Mouse (Mus musculus) hindbrain, embryonic 14.5 days (tissue): ENCODE results near the gene 4930426L09Rik. TPM values are rescaled to one million over a fixed set of nuclear protein-coding genes. Genes with fewer than 3 reads are reported as not detected.

Experiments used
- ATAC-seq: fragments of 200-750 bp; cut with Nextera tagmentation; 2 replicates; pipeline ENCODE4 v1.8.0; 2017; ENCODE audit warnings: moderate number of reproducible peaks, mild to moderate bottlenecking, moderate TSS enrichment, moderate library complexity; ENCODE audit not compliant: low FRiP score
- DNase-seq: peaks from one replicate; pipeline ENCODE4 v3.0.0-alpha.2; 2015; ENCODE audit warnings: low spot score
- H3K27ac ChIP-seq: fragments of 300-500 bp; sonication (generic); 2 replicates; pipeline ENCODE4 v1.5.1; 2014; ENCODE audit warnings: mild to moderate bottlenecking, moderate library complexity
- H3K27me3 ChIP-seq: fragments of 300-500 bp; sonication (generic); 2 replicates; pipeline ENCODE4 v1.6.1; 2014; ENCODE audit warnings: mild to moderate bottlenecking, low read length, mixed read lengths; ENCODE audit not compliant: control insufficient read depth, insufficient read depth
- H3K36me3 ChIP-seq: fragments of 300-500 bp; sonication (generic); replicated peaks from 2 replicates; pipeline ENCODE4 v1.6.1; 2014; ENCODE audit not compliant: control insufficient read depth, insufficient read depth
- H3K4me1 ChIP-seq: fragments of 300-500 bp; sonication (generic); replicated peaks from 2 replicates; pipeline ENCODE4 v1.6.1; 2014; ENCODE audit warnings: antibody characterized with exemption, low read length, mixed read lengths; ENCODE audit not compliant: control insufficient read depth, insufficient read depth
- H3K4me2 ChIP-seq: fragments of 300-500 bp; sonication (generic); replicated peaks from 2 replicates; pipeline ENCODE4 v1.6.1; 2014; ENCODE audit warnings: mild to moderate bottlenecking, moderate library complexity
- H3K4me3 ChIP-seq: fragments of 300-500 bp; sonication (generic); replicated peaks from 2 replicates; pipeline ENCODE4 v1.5.1; 2014; ENCODE audit warnings: mild to moderate bottlenecking, low read length
- H3K9ac ChIP-seq: fragments of 300-500 bp; sonication (generic); 2 replicates; pipeline ENCODE4 v1.6.1; 2014
- H3K9me3 ChIP-seq: fragments of 300-500 bp; sonication (generic); 2 replicates; pipeline ENCODE4 v1.6.1; 2016; ENCODE audit warnings: low read length; ENCODE audit not compliant: control insufficient read depth
- WGBS: fragments of 180-500 bp; shearing (Covaris S2); extraction: QIAGEN DNeasy Blood & Tissue Kit; methylation state at CpG from one replicate; pipeline ENCODE4 v1.1.7; 2014; 5-methylcytosine and 5-hydroxymethylcytosine counted together
- polyA plus RNA-seq: library from polyadenylated mRNA; unstranded; fragments of >200 nt; fragmentation: Nextera tagmentation; extraction: Ambion mirVana; gene quantifications from 2 replicates; pipeline ENCODE4 v1.2.1, GENCODE M21; 2014

Gene 4930426L09Rik
- polyA plus RNA-seq, 1 experiment from 2014 or later, result 0.74 TPM

GRCm38 (mm10) chr2:18979046-18979445, 19.1 kb upstream of the 4930426L09Rik start:
- no peak overlapping the region for H3K27ac ChIP-seq
- whole genome bisulfite sequencing, result 87% methylated on average over 4 of the region's 4 CpGs
- H3K4me2 ChIP-seq, result no peak overlapping the region

GRCm38 (mm10) chr2:18979675-18980074, 18.5 kb upstream of the 4930426L09Rik start:
- Histone ChIP-seq H3K27ac (no peak overlapping the region), H3K27me3 (no peaks in the 10 kb centered on the region), H3K9me3 (no peaks in the 10 kb centered on the region), H3K4me2 (no peak overlapping the region), H3K36me3 (no peaks in the 10 kb centered on the region), H3K4me1 (no peaks in the 10 kb centered on the region), H3K4me3 (no peak overlapping the region), H3K9ac (no peak overlapping the region)
- 64% methylated on average over 7 of the region's 7 CpGs for whole genome bisulfite sequencing
- no peak for ATAC-seq
- no peak for DNase-seq

More at GRCm38 (mm10) chr2:18979046-18979445, 19.1 kb upstream of the 4930426L09Rik start:
- no peak overlapping the region for H3K4me3 ChIP-seq
- H3K9ac ChIP-seq, result no peak overlapping the region
- ATAC-seq (no peak), DNase-seq (no peak)
- no peaks in the 10 kb centered on the region for H3K9me3 ChIP-seq
- no peaks in the 10 kb centered on the region for H3K4me1 ChIP-seq
- no peaks in the 10 kb centered on the region for H3K27me3 ChIP-seq
- no peaks in the 10 kb centered on the region for H3K36me3 ChIP-seq

GRCm38 (mm10) chr2:18982581-18982980, 15.6 kb upstream of the 4930426L09Rik start:
- no peak overlapping the region for H3K9ac ChIP-seq
- no peaks in the 10 kb centered on the region for H3K4me1 ChIP-seq
- no peak for DNase-seq
- no peaks in the 10 kb centered on the region for H3K36me3 ChIP-seq
- H3K27ac ChIP-seq, result no peak overlapping the region
- no peaks in the 10 kb centered on the region for H3K27me3 ChIP-seq
- H3K9me3 ChIP-seq, result 0 out of 2 replicates have a peak, but pooled peaks cover under 1% of the 10 kb centered on the region
- 85% methylated on average over 6 of the region's 6 CpGs for WGBS
- no peak overlapping the region for H3K4me3 ChIP-seq
- no peak overlapping the region for H3K4me2 ChIP-seq
- ATAC-seq, result no peak

- H3K9ac ChIP-seq, result no peak overlapping the region
These were observed 14.6 kb upstream of the 4930426L09Rik start for GRCm38 (mm10) chr2:18983546-18983945.

GRCm38 (mm10) chr2:18984095-18984847, 13.9 kb upstream of the 4930426L09Rik start:
- no peaks in the 10 kb centered on the region for H3K4me1 ChIP-seq
- WGBS, result 93% methylated on average over 15 of the region's 15 CpGs
- DNase-seq (no peak), ATAC-seq (no peak)
- H3K4me2 ChIP-seq, result no peak overlapping the region
- no peak overlapping the region for H3K9ac ChIP-seq
- H3K27ac ChIP-seq, result no peak overlapping the region
- H3K36me3 ChIP-seq, result no peaks in the 10 kb centered on the region
- no peaks in the 10 kb centered on the region for H3K27me3 ChIP-seq
- H3K9me3 ChIP-seq, result 0 out of 2 replicates have a peak, but pooled peaks cover 5% of the 10 kb centered on the region
- no peak overlapping the region for H3K4me3 ChIP-seq

More at GRCm38 (mm10) chr2:18983546-18983945, 14.6 kb upstream of the 4930426L09Rik start:
- Histone ChIP-seq H3K36me3 (no peaks in the 10 kb centered on the region), H3K27me3 (no peaks in the 10 kb centered on the region), H3K27ac (no peak overlapping the region), H3K9me3 (0 out of 2 replicates have a peak, but pooled peaks cover 5% of the 10 kb centered on the region), H3K4me1 (no peaks in the 10 kb centered on the region), H3K4me2 (no peak overlapping the region), H3K4me3 (no peak overlapping the region)
- DNase-seq, result no peak
- no peak for ATAC-seq

- H3K27me3 ChIP-seq, result no peaks in the 10 kb centered on the region
- no peak overlapping the region for H3K9ac ChIP-seq
- ATAC-seq (no peak), DNase-seq (no peak)
- H3K4me2 ChIP-seq, result no peak overlapping the region
- WGBS, result 88% methylated on average over 3 of the region's 3 CpGs
- H3K4me3 ChIP-seq, result no peak overlapping the region
- H3K9me3 ChIP-seq, result 0 out of 2 replicates have a peak, but pooled peaks cover 5% of the 10 kb centered on the region
- no peaks in the 10 kb centered on the region for H3K36me3 ChIP-seq
- no peak overlapping the region for H3K27ac ChIP-seq
- H3K4me1 ChIP-seq, result no peaks in the 10 kb centered on the region
These were observed 12.6 kb upstream of the 4930426L09Rik start for GRCm38 (mm10) chr2:18985506-18985905.

- no peak overlapping the region for H3K4me3 ChIP-seq
- no peak for ATAC-seq
These were observed 9.3 kb upstream of the 4930426L09Rik start for GRCm38 (mm10) chr2:18988885-18989284.

GRCm38 (mm10) chr2:18992512-18993510, 5.3 kb upstream of the 4930426L09Rik start:
- H3K9me3 ChIP-seq, result 0 out of 2 replicates have a peak, but pooled peaks cover 2% of the 10 kb centered on the region
- ATAC-seq (no peak), DNase-seq (no peak)
- H3K36me3 ChIP-seq, result no peaks in the 10 kb centered on the region
- H3K27ac ChIP-seq, result no peak overlapping the region
- H3K4me3 ChIP-seq, result no peak overlapping the region
- H3K4me1 ChIP-seq, result peaks cover 16% of the 10 kb centered on the region
- WGBS, result 81% methylated on average over 7 of the region's 7 CpGs
- no peaks in the 10 kb centered on the region for H3K27me3 ChIP-seq
- H3K9ac ChIP-seq, result no peak overlapping the region
- H3K4me2 ChIP-seq, result no peak overlapping the region

More at GRCm38 (mm10) chr2:18988885-18989284, 9.3 kb upstream of the 4930426L09Rik start:
- H3K9me3 ChIP-seq, result 0 out of 2 replicates have a peak, but pooled peaks cover 5% of the 10 kb centered on the region
- no peak for DNase-seq
- H3K4me1 ChIP-seq, result no peaks in the 10 kb centered on the region
- H3K36me3 ChIP-seq, result no peaks in the 10 kb centered on the region
- H3K27me3 ChIP-seq, result no peaks in the 10 kb centered on the region
- no peak overlapping the region for H3K4me2 ChIP-seq
- 87% methylated on average over 3 of the region's 3 CpGs for WGBS
- no peak overlapping the region for H3K9ac ChIP-seq
- no peak overlapping the region for H3K27ac ChIP-seq
